Comparison of ENCODE assay signal across 11 mouse cellular contexts in the genomic region with DNA sequence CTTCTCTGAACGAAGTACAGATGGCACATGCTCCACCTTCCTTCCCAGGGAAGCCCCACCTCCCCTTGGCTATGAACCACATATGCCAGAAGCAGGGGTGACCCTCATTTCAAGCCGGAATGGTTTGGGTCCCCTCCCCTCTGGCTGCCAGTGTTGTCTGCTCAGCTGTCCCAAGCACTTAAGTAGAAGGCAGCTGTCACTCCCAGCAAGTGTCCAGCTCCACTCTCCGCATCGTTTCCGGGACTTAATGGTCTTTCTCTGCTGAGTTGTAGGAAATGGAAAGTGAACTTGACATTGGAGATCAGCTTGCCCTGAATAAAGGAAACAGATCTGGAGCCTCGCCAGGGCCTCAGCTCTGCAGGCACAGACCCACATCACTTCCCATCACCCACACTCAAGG. TPM values are rescaled to one million over a fixed set of nuclear protein-coding genes. Genes with fewer than 3 reads are reported as not detected.
A peak's percentile ranks its signal among the peaks of the same experiment; 100 is the strongest.
ATAC-seq lines count a peak whose summit lies in the region.
"Had no signal": no experiment of that assay in that cellular context is flagged by ENCODE, and none has a peak within 500 bp of the region (broad histone marks: within the 10 kb centered on the region; RNA-seq: fewer than 3 reads in every experiment).

No protein-coding gene starts in this region.

- H3K36me3 ChIP-seq in hindbrain, embryonic 16.5 days (ENCODE audit: control insufficient read depth, insufficient read depth, low read length): no peaks in the 10 kb centered on the region
- H3K36me3 ChIP-seq in hindbrain, embryonic 13.5 days: no peaks in the 10 kb centered on the region
- no peaks in the 10 kb centered on the region for H3K36me3 ChIP-seq in embryonic facial prominence, embryonic 15.5 days
- no peaks in the 10 kb centered on the region for H3K36me3 ChIP-seq in heart, embryonic 13.5 days
- no peaks in the 10 kb centered on the region for H3K36me3 ChIP-seq in lung, embryonic 16.5 days (ENCODE audit: control insufficient read depth, insufficient read depth, low read length)
- H3K36me3 ChIP-seq: G1E; liver, embryonic 12.5 days; midbrain, embryonic 12.5 days had no signal

- WGBS in hindbrain, embryonic 16.5 days: 48% methylated on average over 6 of the region's 6 CpGs
- WGBS in hindbrain, embryonic 13.5 days: 54% methylated on average over 6 of the region's 6 CpGs
- WGBS in embryonic facial prominence, embryonic 15.5 days: 43% methylated on average over 6 of the region's 6 CpGs
- 28% methylated on average over 6 of the region's 6 CpGs for WGBS in heart, embryonic 13.5 days
- WGBS in lung, embryonic 16.5 days: 28% methylated on average over 6 of the region's 6 CpGs

- no peaks in the 10 kb centered on the region for H3K9me3 ChIP-seq in hindbrain, embryonic 16.5 days (ENCODE audit: control insufficient read depth, low read length)
- H3K9me3 ChIP-seq in hindbrain, embryonic 13.5 days: no peaks in the 10 kb centered on the region
- no peaks in the 10 kb centered on the region for H3K9me3 ChIP-seq in embryonic facial prominence, embryonic 15.5 days (replicated peaks)
- H3K9me3 ChIP-seq in heart, embryonic 13.5 days: no peaks in the 10 kb centered on the region
- H3K9me3 ChIP-seq in lung, embryonic 16.5 days (ENCODE audit: control insufficient read depth, low read length): no peaks in the 10 kb centered on the region
- H3K9me3 ChIP-seq: liver, embryonic 12.5 days; midbrain, embryonic 12.5 days had no signal

- peaks cover 3% of the 10 kb centered on the region for H3K4me1 ChIP-seq in hindbrain, embryonic 16.5 days (ENCODE audit: control insufficient read depth, insufficient read depth, low read depth, low read length)
- peaks cover 22% of the 10 kb centered on the region for H3K4me1 ChIP-seq in hindbrain, embryonic 13.5 days (replicated peaks)
- peaks cover 11% of the 10 kb centered on the region; the same call in 1 of the 2 replicates for H3K4me1 ChIP-seq in embryonic facial prominence, embryonic 15.5 days
- peaks cover 23% of the 10 kb centered on the region for H3K4me1 ChIP-seq in heart, embryonic 13.5 days
- H3K4me1 ChIP-seq in lung, embryonic 16.5 days (replicated peaks; ENCODE audit: control insufficient read depth, insufficient read depth, low read length): peaks cover 8% of the 10 kb centered on the region

- H3K4me2 ChIP-seq in hindbrain, embryonic 16.5 days (ENCODE audit: low read length): no peak overlapping the region
- H3K4me2 ChIP-seq in hindbrain, embryonic 13.5 days: no peak overlapping the region
- H3K4me2 ChIP-seq in embryonic facial prominence, embryonic 15.5 days (replicated peaks): no peak overlapping the region
- peak overlapping the region; percentile 24; the same call in 1 of the 2 replicates for H3K4me2 ChIP-seq in heart, embryonic 13.5 days
- no peak overlapping the region for H3K4me2 ChIP-seq in lung, embryonic 16.5 days (ENCODE audit: low read depth, low read length)
- H3K4me2 ChIP-seq: liver, embryonic 12.5 days; midbrain, embryonic 12.5 days had no signal

- ATAC-seq in hindbrain, embryonic 16.5 days: peak; percentile 59
- ATAC-seq in hindbrain, embryonic 13.5 days (ENCODE audit: low FRiP score): no peak
- peak; percentile 48 for ATAC-seq in embryonic facial prominence, embryonic 15.5 days (ENCODE audit: insufficient number of reproducible peaks, low FRiP score, low TSS enrichment, low read depth)
- no peak for ATAC-seq in heart, embryonic 13.5 days (ENCODE audit: extremely low read depth, insufficient number of reproducible peaks, low FRiP score, low TSS enrichment)
- ATAC-seq in lung, embryonic 16.5 days (ENCODE audit: low read depth): peak; percentile 57; the same call in 1 of the 2 replicates
- no peak for ATAC-seq in inflammation-experienced regulatory T-cells, adult 6 months
- ATAC-seq in frontal cortex, adult (ENCODE audit: low TSS enrichment): no peak
- ATAC-seq: liver, embryonic 12.5 days had no signal

- no peak overlapping the region for H3K9ac ChIP-seq in hindbrain, embryonic 16.5 days (ENCODE audit: low read depth, low read length)
- H3K9ac ChIP-seq in hindbrain, embryonic 13.5 days: no peak overlapping the region
- no peak overlapping the region for H3K9ac ChIP-seq in embryonic facial prominence, embryonic 15.5 days
- H3K9ac ChIP-seq in heart, embryonic 13.5 days: no peak overlapping the region
- H3K9ac ChIP-seq in lung, embryonic 16.5 days (ENCODE audit: low read length): no peak overlapping the region
- H3K9ac ChIP-seq: liver, embryonic 12.5 days; midbrain, embryonic 12.5 days had no signal

- H3K27me3 ChIP-seq in hindbrain, embryonic 16.5 days (replicated peaks; ENCODE audit: control insufficient read depth, insufficient read depth, low read length): no peaks in the 10 kb centered on the region
- no peaks in the 10 kb centered on the region for H3K27me3 ChIP-seq in hindbrain, embryonic 13.5 days
- no peaks in the 10 kb centered on the region for H3K27me3 ChIP-seq in embryonic facial prominence, embryonic 15.5 days
- peaks cover 12% of the 10 kb centered on the region; the same call in 1 of the 2 replicates for H3K27me3 ChIP-seq in heart, embryonic 13.5 days (replicated peaks)
- no peaks in the 10 kb centered on the region for H3K27me3 ChIP-seq in lung, embryonic 16.5 days (ENCODE audit: control insufficient read depth, insufficient read depth, low read depth, low read length)
- H3K27me3 ChIP-seq: midbrain, embryonic 12.5 days had no signal

- H3K4me3 ChIP-seq in hindbrain, embryonic 16.5 days (ENCODE audit: low read length): no peak overlapping the region
- no peak overlapping the region for H3K4me3 ChIP-seq in hindbrain, embryonic 13.5 days
- no peak overlapping the region for H3K4me3 ChIP-seq in embryonic facial prominence, embryonic 15.5 days (replicated peaks)
- no peak overlapping the region for H3K4me3 ChIP-seq in heart, embryonic 13.5 days
- no peak overlapping the region for H3K4me3 ChIP-seq in lung, embryonic 16.5 days (ENCODE audit: low read length)
- H3K4me3 ChIP-seq: liver, embryonic 12.5 days; midbrain, embryonic 12.5 days had no signal

- H3K27ac ChIP-seq in hindbrain, embryonic 16.5 days (ENCODE audit: low read depth, low read length): no peak overlapping the region
- H3K27ac ChIP-seq in hindbrain, embryonic 13.5 days: no peak overlapping the region
- H3K27ac ChIP-seq in embryonic facial prominence, embryonic 15.5 days (replicated peaks): peak overlapping the region; percentile 6; the same call in 1 of the 2 replicates
- peak overlapping the region; percentile 24; the same call in 1 of the 2 replicates for H3K27ac ChIP-seq in heart, embryonic 13.5 days (replicated peaks)
- H3K27ac ChIP-seq in lung, embryonic 16.5 days (ENCODE audit: low read length): no peak overlapping the region
- H3K27ac ChIP-seq: liver, embryonic 12.5 days; midbrain, embryonic 12.5 days had no signal

RNA-seq across cellular contexts. Expression of a gene that starts 53.9 kb away (rescaled TPM):
- polyA plus RNA-seq in hindbrain, embryonic 16.5 days (2015; fragmentation: Nextera tagmentation; extraction: Ambion mirVana): not detected in 2 replicates
- polyA plus RNA-seq in hindbrain, embryonic 13.5 days (2015; fragmentation: Nextera tagmentation; extraction: Ambion mirVana): 0.19 TPM in 1 of 2 replicates, not detected in the other
- polyA plus RNA-seq in embryonic facial prominence, embryonic 15.5 days (2015; fragmentation: Nextera tagmentation; extraction: Ambion mirVana): 0.28 and 0.47 TPM in 2 replicates
- 0.25 and 0.28 TPM in 2 replicates for polyA plus RNA-seq in heart, embryonic 13.5 days (2015; fragmentation: Nextera tagmentation; extraction: Ambion mirVana)
- 0.25 and 1.4 TPM in 2 replicates for polyA plus RNA-seq in lung, embryonic 16.5 days (2015; fragmentation: Nextera tagmentation; extraction: Ambion mirVana)
- not detected for polyA plus RNA-seq in inflammation-experienced regulatory T-cells, adult 6 months (2017; shearing (Covaris generic))
- polyA plus RNA-seq: G1E; large intestine, adult 2 months; midbrain, embryonic 12.5 days had no signal

RNA-seq across cellular contexts. Expression of a gene that starts 54.2 kb away (rescaled TPM):
- 320 and 328 TPM in 2 replicates for polyA plus RNA-seq in hindbrain, embryonic 16.5 days (2015; fragmentation: Nextera tagmentation; extraction: Ambion mirVana)
- polyA plus RNA-seq in hindbrain, embryonic 13.5 days (2015; fragmentation: Nextera tagmentation; extraction: Ambion mirVana): 267 and 274 TPM in 2 replicates
- polyA plus RNA-seq in embryonic facial prominence, embryonic 15.5 days (2015; fragmentation: Nextera tagmentation; extraction: Ambion mirVana): 34.5 and 35.7 TPM in 2 replicates
- 4.9 and 5.3 TPM in 2 replicates for polyA plus RNA-seq in heart, embryonic 13.5 days (2015; fragmentation: Nextera tagmentation; extraction: Ambion mirVana)
- polyA plus RNA-seq in lung, embryonic 16.5 days (2015; fragmentation: Nextera tagmentation; extraction: Ambion mirVana): 9.2 and 9.5 TPM in 2 replicates
- under 1 TPM in 1 of 3 experiments, not detected in 2; 0.12 TPM for polyA plus RNA-seq in inflammation-experienced regulatory T-cells, adult 6 months (2017; shearing (Covaris generic))

Comparison
In these comparisons a context has a peak if more than half of its experiments do, and no peak if none do; other contexts are left out.
1. ATAC-seq: peak in hindbrain, embryonic 16.5 days (single experiment), embryonic facial prominence, embryonic 15.5 days (single experiment) and lung, embryonic 16.5 days (single experiment); none in hindbrain, embryonic 13.5 days (single experiment), heart, embryonic 13.5 days (single experiment), inflammation-experienced regulatory T-cells, adult 6 months (single experiment) and frontal cortex, adult (single experiment).
2. H3K27ac ChIP-seq: peak in embryonic facial prominence, embryonic 15.5 days (single experiment) and heart, embryonic 13.5 days (single experiment); none in hindbrain, embryonic 16.5 days (single experiment), hindbrain, embryonic 13.5 days (single experiment) and lung, embryonic 16.5 days (single experiment).